Mouse (Mus musculus) olfactory bulb, adult 2 months (tissue): ENCODE results near the gene Kif5a.

ENCODE experiments used
- CTCF ChIP-seq: fragments of 200-500 bp; IDR thresholded peaks from 2 replicates; pipeline ENCODE4 v1.5.1; 2012; ENCODE audit warnings: low read depth, mild to moderate bottlenecking, low read length, moderate library complexity; ENCODE audit not compliant: insufficient read depth
- POLR2A ChIP-seq: fragments of 200-500 bp; IDR thresholded peaks from 2 replicates; pipeline ENCODE4 v1.6.1; 2012; ENCODE audit warnings: mild to moderate bottlenecking, low read depth, low read length, moderate library complexity; ENCODE audit not compliant: insufficient read depth

- TF ChIP-seq CTCF, result no peak
- no peak for TF ChIP-seq POLR2A
Observed at GRCm38 (mm10) chr10:127190398-127191190, 72.6 kb downstream of the Kif5a start.
